Mouse (Mus musculus) megakaryocyte, embryonic 14.5 days (primary cell): ENCODE measurements around the gene Hrk.

Experiments used
- FLI1 ChIP-seq: IDR thresholded peaks from 2 replicates; pipeline ENCODE4 v1.6.1; 2012; ENCODE audit warnings: low read length, inconsistent platforms, mixed read lengths
- GATA1 ChIP-seq: IDR thresholded peaks from 3 replicates; pipeline ENCODE4 v1.6.1; 2012; ENCODE audit warnings: mixed read lengths, low read length, inconsistent platforms, borderline replicate concordance

GRCm38 (mm10) chr5:118217410-118217809 is 53.0 kb downstream of the Hrk start:
- TF ChIP-seq GATA1, result no peak
- TF ChIP-seq FLI1, result no peak
